Mouse (Mus musculus): ENCODE data around the gene Foxp1.

GRCm38 (mm10) chr6:99412598-99412997 lies 109.9 kb downstream of the Foxp1 start:
- TF ChIP-seq POLR2A (IDR thresholded peaks at IDR 0.05; ENCODE audit: borderline replicate concordance, extremely low read depth, insufficient read depth, insufficient read length, poor library complexity, severe bottlenecking) (no peak), CTCF (IDR thresholded peaks at IDR 0.05; ENCODE audit: borderline replicate concordance, extremely low read depth, insufficient read depth, insufficient read length) (no peak)

Measured in brain, embryonic 14.5 days (tissue).